Mouse (Mus musculus): Measurements from ENCODE around the gene Iqub. TPM values are rescaled to one million over a fixed set of nuclear protein-coding genes. Genes with fewer than 3 reads are reported as not detected.

The Iqub gene
- not detected for polyA plus RNA-seq (2017; shearing (Covaris generic))

- ATAC-seq = peak; percentile 83
Measured at GRCm38 (mm10) chr6:24514552-24515284, at the start of gene Iqub. Gene Iqub (minus strand): TSS chr6:24515067.

GRCm38 (mm10) chr6:24564081-24564480 lies 49.2 kb upstream of the Iqub start:
- no peak for ATAC-seq

- ATAC-seq = no peak
Measured at GRCm38 (mm10) chr6:24555488-24555887, 40.6 kb upstream of the Iqub start.

- ATAC-seq = no peak
Measured at GRCm38 (mm10) chr6:24554427-24555086, 39.7 kb upstream of the Iqub start.

GRCm38 (mm10) chr6:24552046-24552445 lies 37.2 kb upstream of the Iqub start:
- ATAC-seq = no peak

- ATAC-seq = no peak
Measured at GRCm38 (mm10) chr6:24549801-24550200, 34.9 kb upstream of the Iqub start.

- no peak for ATAC-seq
Measured at GRCm38 (mm10) chr6:24546716-24547420, 32.0 kb upstream of the Iqub start.

GRCm38 (mm10) chr6:24543119-24543591 lies 28.3 kb upstream of the Iqub start:
- no peak for ATAC-seq

- ATAC-seq = no peak
Measured at GRCm38 (mm10) chr6:24542393-24542792, 27.5 kb upstream of the Iqub start.

GRCm38 (mm10) chr6:24540106-24540505 lies 25.2 kb upstream of the Iqub start:
- no peak for ATAC-seq

GRCm38 (mm10) chr6:24538435-24538834 lies 23.6 kb upstream of the Iqub start:
- no peak for ATAC-seq

- ATAC-seq = no peak
Measured at GRCm38 (mm10) chr6:24532804-24533203, 17.9 kb upstream of the Iqub start.

- ATAC-seq = no peak
Measured at GRCm38 (mm10) chr6:24530711-24531420, 16.0 kb upstream of the Iqub start.

- peak; percentile 55 for ATAC-seq
Measured at GRCm38 (mm10) chr6:24530166-24530565, 15.3 kb upstream of the Iqub start.

GRCm38 (mm10) chr6:24528064-24528243 lies 13.1 kb upstream of the Iqub start, which contains the start of gene Asb15:
Gene Asb15 (plus strand): TSS chr6:24528144.
- ATAC-seq = no peak

GRCm38 (mm10) chr6:24527155-24528063 lies 12.5 kb upstream of the Iqub start, which contains the start of gene Ndufa5:
Gene Ndufa5 (minus strand): TSS chr6:24528013.
- ATAC-seq = peak; percentile 87

- ATAC-seq = no peak
Measured at GRCm38 (mm10) chr6:24525705-24526104, 10.8 kb upstream of the Iqub start.

GRCm38 (mm10) chr6:24516197-24516596 lies 1.3 kb upstream of the Iqub start:
- peak; percentile 79 for ATAC-seq

GRCm38 (mm10) chr6:24504141-24504540 lies 10.7 kb downstream of the Iqub start:
- ATAC-seq = no peak

GRCm38 (mm10) chr6:24490341-24490740 lies 24.5 kb downstream of the Iqub start:
- ATAC-seq = peak; percentile 45

GRCm38 (mm10) chr6:24486530-24486929 lies 28.3 kb downstream of the Iqub start:
- ATAC-seq = no peak

- ATAC-seq = no peak
Measured at GRCm38 (mm10) chr6:24470571-24471132, 44.2 kb downstream of the Iqub start.

All from CD4-positive, CD25-positive, alpha-beta regulatory T cell, adult 4 months (primary cell).